Mouse (Mus musculus): ENCODE results near the gene Paqr7.
A peak's percentile ranks its signal among the peaks of the same experiment; 100 is the strongest.

Gene Paqr7

GRCm38 (mm10) chr4:134535787-134536151 is 39.3 kb downstream of the Paqr7 start:
- no peak for DNase-seq (ENCODE audit: low read depth)

- DNase-seq (ENCODE audit: low read depth), result no peak
Observed at GRCm38 (mm10) chr4:134538997-134539580, 42.6 kb downstream of the Paqr7 start.

GRCm38 (mm10) chr4:134542726-134543125 is 46.2 kb downstream of the Paqr7 start:
- DNase-seq (ENCODE audit: low read depth), result no peak

- DNase-seq (ENCODE audit: low read depth), result peak; percentile 82
Observed at GRCm38 (mm10) chr4:134543261-134543660, 46.8 kb downstream of the Paqr7 start.

GRCm38 (mm10) chr4:134546814-134547705 is 50.6 kb downstream of the Paqr7 start:
- no peak for DNase-seq (ENCODE audit: low read depth)

GRCm38 (mm10) chr4:134548169-134548938 is 51.9 kb downstream of the Paqr7 start:
- DNase-seq (ENCODE audit: low read depth), result no peak

- no peak for DNase-seq (ENCODE audit: low read depth)
Observed at GRCm38 (mm10) chr4:134549899-134550298, 53.4 kb downstream of the Paqr7 start.

- DNase-seq (ENCODE audit: low read depth), result no peak
Observed at GRCm38 (mm10) chr4:134551494-134552316, 55.2 kb downstream of the Paqr7 start, which contains the start of gene Selenon. Gene Selenon (minus strand): TSS chr4:134552166.

GRCm38 (mm10) chr4:134553631-134554030 is 57.1 kb downstream of the Paqr7 start:
- DNase-seq (ENCODE audit: low read depth), result no peak

GRCm38 (mm10) chr4:134555956-134556580 is 59.6 kb downstream of the Paqr7 start:
- no peak for DNase-seq (ENCODE audit: low read depth)

GRCm38 (mm10) chr4:134557626-134558249 is 61.2 kb downstream of the Paqr7 start:
- DNase-seq (ENCODE audit: low read depth), result no peak

GRCm38 (mm10) chr4:134558570-134559113 is 62.1 kb downstream of the Paqr7 start:
- DNase-seq (ENCODE audit: low read depth), result no peak

GRCm38 (mm10) chr4:134559154-134559553 is 62.7 kb downstream of the Paqr7 start:
- no peak for DNase-seq (ENCODE audit: low read depth)
